Mouse (Mus musculus) limb, embryonic 15.5 days (tissue): Measurements from ENCODE around the gene Mc3r. TPM values are rescaled to one million over a fixed set of nuclear protein-coding genes. Genes with fewer than 3 reads are reported as not detected.

ENCODE experiments used
- ATAC-seq: fragments of 200-750 bp; cut with Nextera tagmentation; 2 replicates; pipeline ENCODE4 v1.8.0; 2017; ENCODE audit warnings: low read depth, moderate TSS enrichment; ENCODE audit not compliant: insufficient number of reproducible peaks, low FRiP score, low TSS enrichment
- H3K27ac ChIP-seq: fragments of 300-500 bp; sonication (generic); 2 replicates; pipeline ENCODE4 v1.5.1; 2015; ENCODE audit warnings: moderate library complexity, mild to moderate bottlenecking, inconsistent platforms
- H3K27me3 ChIP-seq: fragments of 300-500 bp; sonication (generic); 2 replicates; pipeline ENCODE4 v1.6.1; 2015; ENCODE audit warnings: inconsistent platforms
- H3K36me3 ChIP-seq: fragments of 300-500 bp; sonication (generic); 2 replicates; pipeline ENCODE4 v1.6.1; 2015; ENCODE audit warnings: inconsistent platforms
- H3K4me1 ChIP-seq: fragments of 300-500 bp; sonication (generic); 2 replicates; pipeline ENCODE4 v1.6.1; 2015; ENCODE audit warnings: inconsistent platforms
- H3K4me2 ChIP-seq: fragments of 300-500 bp; sonication (generic); 2 replicates; pipeline ENCODE4 v1.6.1; 2015; ENCODE audit warnings: mild to moderate bottlenecking, inconsistent platforms
- H3K4me3 ChIP-seq: fragments of 300-500 bp; sonication (generic); 2 replicates; pipeline ENCODE4 v1.5.1; 2015; ENCODE audit warnings: mild to moderate bottlenecking, inconsistent platforms
- H3K9ac ChIP-seq: fragments of 300-500 bp; sonication (generic); 2 replicates; pipeline ENCODE4 v1.6.1; 2015; ENCODE audit warnings: inconsistent platforms
- H3K9me3 ChIP-seq: fragments of 300-500 bp; sonication (generic); 2 replicates; pipeline ENCODE4 v1.6.1; 2016; ENCODE audit warnings: inconsistent platforms
- WGBS: fragments of 180-500 bp; shearing (Covaris S2); methylation state at CpG from one replicate; pipeline ENCODE4 v1.1.7; 2015; 5-methylcytosine and 5-hydroxymethylcytosine counted together
- polyA plus RNA-seq: library from polyadenylated mRNA; unstranded; fragments of >200 nt; fragmentation: Nextera tagmentation; extraction: Ambion mirVana; gene quantifications from 2 replicates; pipeline ENCODE4 v1.2.1, GENCODE M21; 2015

Mc3r gene
- polyA plus RNA-seq, 1 experiment from 2014 or later = not detected

GRCm38 (mm10) chr2:172257471-172258065 is 9.3 kb downstream of the Mc3r start:
- Histone ChIP-seq H3K27me3 (no peaks in the 10 kb centered on the region), H3K4me2 (no peak overlapping the region), H3K27ac (no peak overlapping the region), H3K9ac (no peak overlapping the region), H3K9me3 (no peaks in the 10 kb centered on the region), H3K4me3 (no peak overlapping the region), H3K4me1 (no peaks in the 10 kb centered on the region), H3K36me3 (no peaks in the 10 kb centered on the region)
- no peak for ATAC-seq
- 30% methylated on average over 11 of the region's 12 CpGs for WGBS

DNA sequence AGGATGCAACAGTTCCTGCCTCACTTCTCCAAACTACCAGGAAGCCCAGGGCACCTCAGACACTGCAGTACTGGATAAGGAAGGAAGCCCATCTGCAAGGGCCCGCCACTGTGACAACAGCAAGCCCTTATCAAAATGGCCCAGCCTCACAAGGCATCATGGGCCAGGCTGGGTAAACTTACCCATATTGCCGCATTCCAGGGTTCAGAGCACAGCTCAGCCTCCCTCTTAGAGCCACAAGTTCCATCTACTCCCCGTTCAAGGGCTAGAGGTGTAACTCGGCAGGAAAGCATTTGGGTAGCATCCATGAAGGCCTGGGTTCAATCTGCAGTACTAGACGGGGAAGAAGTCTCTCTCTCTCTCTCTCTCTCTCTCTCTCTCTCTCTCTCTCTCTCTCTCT is 11.8 kb downstream of the Mc3r start:
- no peak overlapping the region for H3K9ac ChIP-seq

DNA sequence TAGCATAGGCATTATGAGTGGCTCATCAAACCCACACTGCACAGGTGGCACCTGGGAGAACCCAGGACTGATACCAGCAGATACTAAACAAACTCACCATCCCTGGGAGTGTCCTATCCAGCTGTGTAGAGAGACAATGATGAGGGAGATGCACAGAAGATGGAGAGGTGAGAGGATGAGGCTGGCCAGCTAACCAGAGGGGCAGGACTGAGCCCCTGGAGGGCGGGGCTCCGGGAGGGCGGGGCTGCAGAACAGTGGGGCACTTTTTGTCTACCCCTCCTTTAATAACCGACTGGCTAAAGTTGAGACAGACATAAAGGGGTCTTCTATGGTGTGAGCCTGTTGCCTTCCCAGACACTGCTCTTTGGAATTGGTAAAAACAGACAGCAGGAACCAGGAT is 13.1 kb downstream of the Mc3r start:
- 65% methylated on average over 4 of the region's 4 CpGs for WGBS
- 0 out of 2 replicates have a peak, but pooled peaks cover 3% of the 10 kb centered on the region for H3K27me3 ChIP-seq
- no peak overlapping the region for H3K9ac ChIP-seq
- ATAC-seq = no peak
- no peaks in the 10 kb centered on the region for H3K4me1 ChIP-seq
- no peak overlapping the region for H3K27ac ChIP-seq
- no peak overlapping the region for H3K4me2 ChIP-seq
- no peaks in the 10 kb centered on the region for H3K9me3 ChIP-seq
- H3K4me3 ChIP-seq = no peak overlapping the region
- H3K36me3 ChIP-seq = no peaks in the 10 kb centered on the region

More for the DNA sequence above, 11.8 kb downstream of the Mc3r start:
- Histone ChIP-seq H3K36me3 (no peaks in the 10 kb centered on the region), H3K27me3 (0 out of 2 replicates have a peak, but pooled peaks cover 3% of the 10 kb centered on the region), H3K9me3 (no peaks in the 10 kb centered on the region), H3K27ac (no peak overlapping the region), H3K4me1 (no peaks in the 10 kb centered on the region), H3K4me3 (no peak overlapping the region), H3K4me2 (no peak overlapping the region)
- ATAC-seq = no peak
- WGBS = 80% methylated on average over 5 of the region's 5 CpGs

DNA sequence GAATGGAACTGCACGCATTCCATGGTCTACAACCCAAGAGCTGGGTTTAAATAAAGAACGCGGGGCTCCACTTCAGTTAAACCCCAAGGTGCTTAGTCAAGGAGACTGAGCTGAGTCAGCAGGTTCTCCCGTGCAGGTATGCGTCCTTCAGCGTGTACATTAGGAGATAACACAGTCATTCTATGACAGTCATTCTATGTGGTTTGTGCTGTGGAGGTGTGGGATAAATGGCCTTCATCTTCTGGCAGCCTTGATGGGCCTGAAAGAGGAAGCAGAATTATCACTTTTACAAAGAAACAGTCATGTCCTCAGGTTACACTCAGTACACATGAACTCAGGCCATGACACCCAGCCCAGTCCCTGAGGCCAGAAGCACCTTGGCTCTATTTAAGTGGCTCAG is 14.9 kb downstream of the Mc3r start:
- Histone ChIP-seq H3K9me3 (no peaks in the 10 kb centered on the region), H3K4me3 (no peak overlapping the region), H3K27ac (no peak overlapping the region), H3K9ac (no peak overlapping the region), H3K4me2 (no peak overlapping the region), H3K27me3 (0 out of 2 replicates have a peak, but pooled peaks cover 3% of the 10 kb centered on the region), H3K36me3 (no peaks in the 10 kb centered on the region), H3K4me1 (no peaks in the 10 kb centered on the region)
- 89% methylated on average over 6 of the region's 6 CpGs for WGBS
- ATAC-seq = no peak

DNA sequence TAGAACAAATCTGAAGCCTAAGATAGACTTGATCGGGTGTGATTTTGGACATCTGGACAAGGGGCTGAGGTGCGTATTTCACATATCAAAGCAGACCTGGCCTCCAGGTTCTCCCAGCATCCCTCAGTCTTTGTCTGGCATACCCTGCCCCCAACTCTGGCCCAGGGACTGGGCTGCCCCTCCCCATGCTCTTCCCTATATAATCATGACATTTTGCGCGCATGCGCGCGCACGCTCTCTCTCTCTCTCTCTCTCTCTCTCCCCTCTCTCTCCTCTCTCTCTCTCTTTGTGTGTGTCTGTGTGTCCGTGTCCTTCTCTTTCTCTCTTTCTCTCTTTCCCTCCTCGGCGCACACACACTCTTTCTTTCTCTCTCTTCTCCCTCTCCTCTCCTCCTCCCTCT is 21.6 kb downstream of the Mc3r start:
- Histone ChIP-seq H3K27ac (peak overlapping the region; percentile 67; the same call in 1 of the 2 replicates), H3K9ac (no peak overlapping the region), H3K9me3 (no peaks in the 10 kb centered on the region), H3K4me3 (no peak overlapping the region), H3K27me3 (no peaks in the 10 kb centered on the region), H3K4me1 (peaks cover 17% of the 10 kb centered on the region), H3K4me2 (no peak overlapping the region), H3K36me3 (no peaks in the 10 kb centered on the region)
- 75% methylated on average over 11 of the region's 11 CpGs for WGBS
- no peak for ATAC-seq

- H3K9ac ChIP-seq = no peak overlapping the region
- H3K4me3 ChIP-seq = no peak overlapping the region
- H3K4me2 ChIP-seq = no peak overlapping the region
- H3K27ac ChIP-seq = peak overlapping the region; percentile 67; the same call in 1 of the 2 replicates
- H3K9me3 ChIP-seq = no peaks in the 10 kb centered on the region
- 26% methylated on average over 9 of the region's 9 CpGs for WGBS
- ATAC-seq = no peak
- peaks cover 17% of the 10 kb centered on the region for H3K4me1 ChIP-seq
- H3K36me3 ChIP-seq = no peaks in the 10 kb centered on the region
- H3K27me3 ChIP-seq = no peaks in the 10 kb centered on the region
These were observed 22.2 kb downstream of the Mc3r start for GRCm38 (mm10) chr2:172270485-172270944.

DNA sequence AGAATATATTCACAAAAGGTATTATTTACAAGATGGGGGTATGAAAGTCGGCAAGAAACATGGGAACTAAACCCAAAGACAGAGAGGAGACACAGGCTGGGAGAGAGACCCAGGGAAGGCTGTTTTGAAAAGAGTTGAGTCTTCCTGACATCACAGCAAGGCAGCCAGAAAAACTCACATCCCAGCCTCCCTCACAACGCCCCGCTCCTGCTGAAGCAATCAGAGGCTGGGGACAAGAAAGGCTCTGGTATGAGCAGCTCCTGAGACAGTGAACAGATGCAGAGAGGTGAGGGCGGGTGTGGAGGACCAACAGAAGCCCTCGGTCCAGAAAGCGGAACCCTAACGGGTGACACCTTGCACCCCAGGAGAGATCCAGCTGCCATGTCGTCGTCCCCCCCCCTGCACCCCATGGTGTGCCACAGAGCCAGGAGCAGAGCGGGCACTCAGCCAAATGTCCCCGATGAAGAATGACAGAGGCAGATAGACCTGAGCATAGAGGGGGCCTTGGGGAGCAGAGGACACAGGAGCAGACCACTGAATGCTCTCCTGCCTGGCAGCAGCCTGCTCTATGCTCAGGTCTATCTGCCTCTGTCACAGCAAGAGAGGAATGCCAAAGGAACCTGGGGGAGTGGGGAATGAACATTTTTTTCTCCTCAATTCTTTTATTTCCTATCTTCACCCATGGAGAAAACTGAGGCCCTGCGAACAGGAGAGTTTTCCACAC is 22.8 kb downstream of the Mc3r start:
- no peaks in the 10 kb centered on the region for H3K9me3 ChIP-seq
- H3K4me3 ChIP-seq = no peak overlapping the region
- H3K4me2 ChIP-seq = no peak overlapping the region
- peaks cover 17% of the 10 kb centered on the region for H3K4me1 ChIP-seq
- 69% methylated on average over 12 of the region's 12 CpGs for WGBS
- H3K27ac ChIP-seq = peak overlapping the region; percentile 73
- ATAC-seq = no peak
- H3K27me3 ChIP-seq = no peaks in the 10 kb centered on the region
- H3K9ac ChIP-seq = no peak overlapping the region
- H3K36me3 ChIP-seq = no peaks in the 10 kb centered on the region

DNA sequence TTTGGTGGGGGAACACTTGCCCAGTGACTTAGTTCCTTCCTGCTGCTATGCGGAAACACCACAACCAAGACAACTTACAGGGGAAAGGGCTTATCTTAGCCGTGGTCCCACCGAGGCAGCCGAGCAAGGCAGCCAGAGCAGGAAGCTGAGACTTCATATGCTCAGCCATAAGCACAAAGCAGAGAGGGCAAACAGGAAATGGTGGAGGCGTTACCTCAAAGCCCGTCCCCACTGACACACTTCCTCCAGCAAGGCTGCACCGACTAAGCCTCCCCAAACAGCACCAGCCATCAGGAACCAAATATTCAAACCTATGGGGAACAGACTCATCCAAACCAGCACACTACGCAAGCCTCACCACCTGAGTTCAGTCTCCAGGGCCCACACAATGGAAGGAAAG is 26.4 kb downstream of the Mc3r start:
- no peak for ATAC-seq

DNA sequence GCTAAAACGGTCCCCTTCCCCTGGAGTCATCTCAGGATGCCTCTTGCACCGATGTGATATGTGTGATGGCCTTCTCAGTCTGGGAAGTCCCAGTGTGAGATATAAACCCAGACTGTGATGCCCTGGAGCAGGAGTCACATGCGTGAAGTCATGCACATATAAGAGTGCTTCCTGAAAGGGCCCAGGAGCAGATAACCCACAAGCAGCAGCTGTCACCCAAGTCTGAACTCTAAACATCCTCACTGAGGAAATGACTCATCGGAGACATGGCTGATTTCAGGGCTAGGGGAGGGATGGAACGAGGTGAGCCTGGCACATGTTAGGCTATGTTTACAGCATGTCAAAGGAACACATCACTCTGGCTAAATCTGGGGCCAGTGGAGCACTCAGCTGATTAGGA is 27.9 kb downstream of the Mc3r start:
- Histone ChIP-seq H3K27me3 (no peaks in the 10 kb centered on the region), H3K27ac (no peak overlapping the region), H3K9ac (no peak overlapping the region), H3K36me3 (no peaks in the 10 kb centered on the region), H3K4me2 (no peak overlapping the region), H3K9me3 (no peaks in the 10 kb centered on the region), H3K4me3 (no peak overlapping the region), H3K4me1 (peaks cover 2% of the 10 kb centered on the region; the same call in 1 of the 2 replicates)
- 59% methylated on average over 5 of the region's 5 CpGs for WGBS
- no peak for ATAC-seq

More for the DNA sequence above, 26.4 kb downstream of the Mc3r start:
- Histone ChIP-seq H3K9ac (no peak overlapping the region), H3K36me3 (no peaks in the 10 kb centered on the region), H3K9me3 (no peaks in the 10 kb centered on the region), H3K27me3 (no peaks in the 10 kb centered on the region), H3K4me3 (no peak overlapping the region), H3K4me2 (no peak overlapping the region), H3K4me1 (peaks cover 17% of the 10 kb centered on the region), H3K27ac (no peak overlapping the region)
- WGBS = 70% methylated on average over 8 of the region's 8 CpGs

DNA sequence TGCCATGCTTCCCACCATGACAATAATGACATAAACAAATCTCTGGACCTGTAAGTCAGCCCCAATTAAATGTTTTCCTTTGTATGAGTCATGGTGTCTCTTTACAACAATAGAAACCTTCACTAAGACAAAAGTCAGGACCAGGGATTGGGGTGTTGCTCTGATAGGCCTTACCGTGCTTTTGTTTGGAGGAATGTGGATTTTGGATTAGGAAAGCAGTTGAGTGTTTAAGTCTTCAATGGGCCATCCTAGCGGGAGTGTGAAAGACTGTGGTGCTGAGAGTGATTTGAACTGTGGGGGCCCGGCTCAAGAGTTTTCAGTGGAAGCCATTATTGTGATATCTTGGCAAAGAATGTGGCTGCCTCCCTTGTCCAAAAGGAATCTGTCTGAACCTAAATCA is 30.7 kb downstream of the Mc3r start:
- H3K9ac ChIP-seq = no peak overlapping the region
- H3K4me1 ChIP-seq = peaks cover 9% of the 10 kb centered on the region
- H3K4me2 ChIP-seq = no peak overlapping the region
- 82% methylated on average over 3 of the region's 3 CpGs for WGBS
- no peak overlapping the region for H3K4me3 ChIP-seq
- no peak for ATAC-seq
- no peaks in the 10 kb centered on the region for H3K27me3 ChIP-seq
- H3K9me3 ChIP-seq = no peaks in the 10 kb centered on the region
- H3K36me3 ChIP-seq = no peaks in the 10 kb centered on the region
- no peak overlapping the region for H3K27ac ChIP-seq

DNA sequence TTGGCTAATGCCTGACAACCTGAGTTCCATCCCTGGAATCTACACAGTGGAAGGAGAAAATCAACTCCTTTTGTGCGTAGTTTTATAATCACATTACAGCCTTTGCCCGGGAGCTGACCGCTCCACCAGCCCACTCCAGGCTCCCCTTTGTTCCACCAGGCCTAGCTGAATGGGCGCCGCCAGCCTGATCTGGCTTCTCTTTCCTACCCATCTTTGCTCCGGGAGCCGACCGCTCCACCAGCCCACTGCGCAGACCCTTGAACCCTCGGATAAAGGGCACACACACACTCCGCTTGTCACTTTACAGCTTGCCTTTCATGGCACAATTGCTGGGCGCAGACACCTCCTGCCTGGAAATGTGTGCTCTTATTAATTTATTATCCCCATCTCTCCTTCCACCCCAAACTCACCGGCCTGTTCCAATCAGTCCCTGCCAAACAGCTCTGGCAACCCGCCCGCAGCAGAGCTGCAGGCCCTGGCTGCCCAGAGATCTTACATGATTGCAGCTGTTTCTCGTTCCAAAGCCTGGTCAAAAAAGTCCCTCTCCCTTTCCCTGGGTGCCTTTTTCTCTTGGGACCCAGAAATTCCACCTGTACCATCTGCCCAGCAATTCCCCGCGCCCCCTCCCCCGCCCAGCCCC is 33.9 kb downstream of the Mc3r start:
- H3K4me3 ChIP-seq = no peak overlapping the region
- H3K36me3 ChIP-seq = no peaks in the 10 kb centered on the region
- no peak overlapping the region for H3K4me2 ChIP-seq
- peaks cover 9% of the 10 kb centered on the region for H3K4me1 ChIP-seq
- H3K9me3 ChIP-seq = no peaks in the 10 kb centered on the region
- 55% methylated on average over 19 of the region's 19 CpGs for WGBS
- H3K27ac ChIP-seq = no peak overlapping the region
- no peaks in the 10 kb centered on the region for H3K27me3 ChIP-seq
- no peak for ATAC-seq
- H3K9ac ChIP-seq = no peak overlapping the region

DNA sequence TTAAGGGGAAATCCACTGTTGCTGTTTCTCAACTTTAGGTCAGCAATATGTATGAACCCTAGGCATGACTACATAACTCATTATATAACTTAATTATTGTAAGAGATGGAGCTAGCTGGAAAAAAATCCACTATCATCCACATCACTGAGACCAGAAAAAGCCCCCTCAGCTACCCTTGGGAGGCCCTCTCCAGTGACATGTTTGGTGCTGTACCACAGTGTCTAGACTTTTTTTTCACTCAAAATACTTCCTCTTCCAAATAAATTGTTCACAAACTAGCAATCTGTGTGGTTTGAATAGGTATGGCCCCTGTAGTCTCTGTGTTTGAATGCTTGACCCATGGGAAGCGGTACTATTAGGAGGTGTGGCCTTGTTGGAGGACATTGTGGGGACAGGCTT is 39.4 kb downstream of the Mc3r start:
- Histone ChIP-seq H3K27ac (no peak overlapping the region), H3K9me3 (no peaks in the 10 kb centered on the region), H3K4me3 (no peak overlapping the region), H3K9ac (no peak overlapping the region), H3K4me1 (0 out of 2 replicates have a peak, but pooled peaks cover 2% of the 10 kb centered on the region), H3K27me3 (no peaks in the 10 kb centered on the region), H3K36me3 (no peaks in the 10 kb centered on the region), H3K4me2 (no peak overlapping the region)
- WGBS = 89% methylated on average over 1 of the region's 1 CpGs
- ATAC-seq = no peak
